Mouse (Mus musculus): ENCODE measurements around the gene Phc3.

DNA sequence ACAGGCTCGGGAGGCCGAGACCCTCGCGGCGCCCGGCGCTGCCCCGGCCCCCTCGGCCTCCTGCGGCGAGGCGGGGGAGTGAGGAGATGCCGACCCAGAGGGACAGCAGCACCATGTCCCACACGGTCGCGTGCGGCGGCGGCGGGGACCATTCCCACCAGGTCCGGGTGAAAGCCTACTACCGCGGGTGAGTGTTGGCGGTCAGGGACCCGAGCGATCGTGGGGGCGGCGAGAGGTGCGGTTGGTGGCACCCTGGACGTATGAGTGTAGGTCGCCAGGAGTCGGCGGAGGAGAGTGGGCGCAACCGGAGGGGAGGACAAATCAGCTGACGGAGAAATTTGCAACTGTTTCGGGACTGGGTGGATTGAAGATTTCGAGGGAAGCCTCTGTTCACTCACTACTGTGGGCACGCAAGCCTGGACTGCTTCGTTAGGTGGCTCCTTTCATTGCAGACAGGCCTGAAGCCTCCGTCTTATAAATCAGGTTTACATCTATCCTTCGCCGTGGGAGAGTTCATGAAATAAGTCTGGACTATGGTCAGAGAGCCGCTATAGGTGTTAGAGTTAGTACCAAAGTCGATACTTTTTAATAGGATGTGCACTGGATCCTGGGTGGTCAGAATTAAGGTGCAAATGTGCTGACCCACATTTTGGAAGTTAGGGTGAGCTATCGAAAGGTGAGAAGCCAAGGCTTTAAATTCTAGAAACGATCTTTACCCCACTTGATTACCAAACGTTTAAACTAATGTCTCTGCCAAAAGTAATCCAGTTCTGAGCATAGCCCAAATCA lies 26.9 kb upstream of the Phc3 start:
- TF ChIP-seq CTCF (IDR thresholded peaks at IDR 0.05; ENCODE audit: borderline replicate concordance, insufficient read depth, low read length): no peak
- 0 out of 2 replicates have a peak, but pooled peaks have one; percentile 18 for TF ChIP-seq POLR2A (IDR thresholded peaks at IDR 0.05; ENCODE audit: low read depth, low read length)
